Mouse (Mus musculus): ENCODE measurements at regions not wholly inside any gene's neighbourhood (a gene's known extent, or its start where the extent isn't known, plus 50 kb on each side); places are given as distances from the start of the nearest gene placed in this dataset.

- H3K4me3 ChIP-seq (ENCODE audit: low read depth, low read length): no peak overlapping the region
- no peaks in the 10 kb centered on the region for H3K36me3 ChIP-seq (ENCODE audit: control insufficient read depth, insufficient read depth, low read length)
- no peak overlapping the region for H3K27ac ChIP-seq (ENCODE audit: low read depth, low read length)
- no peaks in the 10 kb centered on the region for H3K9me3 ChIP-seq (ENCODE audit: control insufficient read depth, low read length)
- ATAC-seq (ENCODE audit: low read depth): 0 out of 2 replicates have a peak, but pooled peaks have one; percentile 14
- no peaks in the 10 kb centered on the region for H3K27me3 ChIP-seq (ENCODE audit: control insufficient read depth, insufficient read depth, low read length)
- WGBS: 75% methylated on average over 9 of the region's 9 CpGs
- no peak overlapping the region for H3K9ac ChIP-seq (replicated peaks; ENCODE audit: low read depth, low read length)
- no peaks in the 10 kb centered on the region for H3K4me1 ChIP-seq (ENCODE audit: control insufficient read depth, insufficient read depth, low read length)
- no peak overlapping the region for H3K4me2 ChIP-seq (ENCODE audit: low read depth, low read length)
These were observed 58.8 kb upstream of the Vangl1 start for GRCm38 (mm10) chr3:102263326-102263725.

- H3K4me3 ChIP-seq (ENCODE audit: low read depth, low read length): no peak overlapping the region
- H3K4me2 ChIP-seq (ENCODE audit: low read depth, low read length): no peak overlapping the region
- no peak overlapping the region for H3K9ac ChIP-seq (replicated peaks; ENCODE audit: low read depth, low read length)
- no peaks in the 10 kb centered on the region for H3K27me3 ChIP-seq (ENCODE audit: control insufficient read depth, insufficient read depth, low read length)
- no peak overlapping the region for H3K27ac ChIP-seq (ENCODE audit: low read depth, low read length)
- H3K36me3 ChIP-seq (ENCODE audit: control insufficient read depth, insufficient read depth, low read length): no peaks in the 10 kb centered on the region
- H3K9me3 ChIP-seq (ENCODE audit: control insufficient read depth, low read length): no peaks in the 10 kb centered on the region
- H3K4me1 ChIP-seq (ENCODE audit: control insufficient read depth, insufficient read depth, low read length): no peaks in the 10 kb centered on the region
- 55% methylated on average over 8 of the region's 8 CpGs for WGBS
- ATAC-seq (ENCODE audit: low read depth): 0 out of 2 replicates have a peak, but pooled peaks have one; percentile 21
These were observed 58.2 kb upstream of the Vangl1 start for GRCm38 (mm10) chr3:102262665-102263064.

GRCm38 (mm10) chr3:102261517-102261916, 57.0 kb upstream of the Vangl1 start:
- Histone ChIP-seq H3K4me1 (ENCODE audit: control insufficient read depth, insufficient read depth, low read length) (no peaks in the 10 kb centered on the region), H3K27ac (ENCODE audit: low read depth, low read length) (no peak overlapping the region), H3K4me3 (ENCODE audit: low read depth, low read length) (no peak overlapping the region), H3K27me3 (ENCODE audit: control insufficient read depth, insufficient read depth, low read length) (no peaks in the 10 kb centered on the region), H3K36me3 (ENCODE audit: control insufficient read depth, insufficient read depth, low read length) (no peaks in the 10 kb centered on the region), H3K9me3 (ENCODE audit: control insufficient read depth, low read length) (no peaks in the 10 kb centered on the region), H3K9ac (replicated peaks; ENCODE audit: low read depth, low read length) (no peak overlapping the region), H3K4me2 (ENCODE audit: low read depth, low read length) (no peak overlapping the region)
- 78% methylated on average over 3 of the region's 3 CpGs for WGBS
- ATAC-seq (ENCODE audit: low read depth): no peak
